Mouse (Mus musculus): ENCODE data around the gene Pafah1b3. TPM values are rescaled to one million over a fixed set of nuclear protein-coding genes. Genes with fewer than 3 reads are reported as not detected.

Gene Pafah1b3
- polyA plus RNA-seq (2017; shearing (Covaris generic)) = 9.6 TPM

GRCm38 (mm10) chr7:25297454-25298325 lies at the start of gene Pafah1b3:
Gene Pafah1b3 (minus strand): TSS chr7:25297986.

DNA sequence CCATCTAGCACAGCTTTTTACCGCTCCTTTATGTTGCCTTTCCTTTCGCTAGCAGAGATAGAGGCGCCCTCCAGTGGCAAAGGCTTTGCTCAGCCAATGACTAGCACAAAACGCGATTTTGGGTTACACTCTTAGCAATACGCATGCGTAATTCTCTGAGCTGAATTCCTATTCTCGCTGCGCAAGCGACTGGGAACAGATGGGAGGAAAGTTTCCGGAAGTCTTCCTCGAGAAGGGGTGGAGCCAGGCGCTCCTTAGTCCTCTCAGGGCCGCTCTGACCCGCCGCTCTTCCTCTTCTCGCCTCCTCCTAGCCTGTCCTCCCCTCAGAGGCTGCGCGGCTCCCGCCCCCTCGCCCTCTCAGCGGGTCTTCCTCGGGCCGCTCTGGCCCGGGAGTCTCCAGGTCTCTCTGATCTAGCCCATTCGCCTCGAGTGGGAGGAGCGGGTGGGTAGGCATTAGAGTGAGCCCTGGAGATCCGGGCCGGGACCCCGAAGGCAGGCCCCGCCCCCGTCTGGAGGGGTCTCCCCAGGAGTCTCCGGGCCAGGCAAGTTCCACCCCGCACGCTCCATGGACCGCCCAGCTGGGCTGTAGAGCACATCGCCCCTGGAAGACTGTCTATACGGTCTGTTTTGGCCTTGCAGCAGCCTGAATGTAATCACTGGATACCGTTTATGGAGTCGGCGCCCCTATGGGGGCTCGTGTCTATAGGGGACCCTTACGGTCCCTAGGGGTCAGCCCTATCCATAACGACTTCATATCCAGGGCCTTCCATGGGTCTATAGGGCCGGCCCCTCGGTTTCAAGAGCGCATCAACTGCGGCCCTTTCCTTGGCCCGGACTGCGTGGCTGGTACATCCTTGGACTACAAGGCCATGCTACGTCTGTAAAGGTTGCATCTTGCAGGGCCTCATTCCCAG lies 19.0 kb upstream of the Pafah1b3 start, which contains the start of gene Megf8:
Megf8 (plus strand) TSS at position 633 of the 914 bp plus-strand sequence.

DNA sequence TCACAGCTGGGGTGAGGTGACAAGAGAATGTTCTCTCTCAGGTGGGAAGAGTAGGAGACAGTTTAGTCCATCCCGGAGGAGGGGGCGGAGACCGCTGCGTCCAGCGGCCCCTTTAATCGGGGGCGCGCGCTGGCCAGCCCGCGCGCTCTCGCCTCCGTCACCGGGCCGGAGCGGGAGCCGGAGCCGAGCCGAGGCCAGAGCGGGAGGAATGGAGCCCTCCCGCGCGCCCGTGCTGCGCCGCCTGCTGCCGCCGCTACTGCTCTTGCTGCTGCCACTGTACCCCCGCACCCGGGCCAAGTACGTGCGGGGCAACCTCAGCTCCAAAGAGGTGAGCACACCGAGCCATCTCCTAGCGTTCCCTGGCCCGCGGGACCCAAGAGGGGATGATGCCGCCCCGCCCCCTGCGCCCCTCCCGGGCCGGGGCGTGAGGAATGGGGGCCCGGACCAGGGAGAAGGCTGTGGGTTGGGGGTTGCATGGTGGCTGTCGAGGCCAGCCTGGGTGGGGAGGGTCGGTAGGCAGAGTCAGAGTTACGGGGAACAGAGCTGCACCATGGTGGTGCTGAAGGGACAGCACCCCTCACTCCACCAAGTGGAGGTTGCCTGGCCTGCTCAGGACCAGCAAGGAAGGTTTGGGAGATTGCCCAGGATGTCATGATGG lies 8.3 kb upstream of the Pafah1b3 start, which contains the start of gene Tmem145:
Tmem145 (plus strand) TSS at position 151 of the 658 bp plus-strand sequence.

GRCm38 (mm10) chr7:25301063-25301462 lies 3.3 kb upstream of the Pafah1b3 start, which contains the start of gene Prr19:
Gene Prr19 (plus strand): TSS chr7:25301411.

GRCm38 (mm10) chr7:25267301-25267750 lies 30.5 kb downstream of the Pafah1b3 start, which contains the start of gene Cic:
Gene Cic (plus strand): TSS chr7:25267704.

DNA sequence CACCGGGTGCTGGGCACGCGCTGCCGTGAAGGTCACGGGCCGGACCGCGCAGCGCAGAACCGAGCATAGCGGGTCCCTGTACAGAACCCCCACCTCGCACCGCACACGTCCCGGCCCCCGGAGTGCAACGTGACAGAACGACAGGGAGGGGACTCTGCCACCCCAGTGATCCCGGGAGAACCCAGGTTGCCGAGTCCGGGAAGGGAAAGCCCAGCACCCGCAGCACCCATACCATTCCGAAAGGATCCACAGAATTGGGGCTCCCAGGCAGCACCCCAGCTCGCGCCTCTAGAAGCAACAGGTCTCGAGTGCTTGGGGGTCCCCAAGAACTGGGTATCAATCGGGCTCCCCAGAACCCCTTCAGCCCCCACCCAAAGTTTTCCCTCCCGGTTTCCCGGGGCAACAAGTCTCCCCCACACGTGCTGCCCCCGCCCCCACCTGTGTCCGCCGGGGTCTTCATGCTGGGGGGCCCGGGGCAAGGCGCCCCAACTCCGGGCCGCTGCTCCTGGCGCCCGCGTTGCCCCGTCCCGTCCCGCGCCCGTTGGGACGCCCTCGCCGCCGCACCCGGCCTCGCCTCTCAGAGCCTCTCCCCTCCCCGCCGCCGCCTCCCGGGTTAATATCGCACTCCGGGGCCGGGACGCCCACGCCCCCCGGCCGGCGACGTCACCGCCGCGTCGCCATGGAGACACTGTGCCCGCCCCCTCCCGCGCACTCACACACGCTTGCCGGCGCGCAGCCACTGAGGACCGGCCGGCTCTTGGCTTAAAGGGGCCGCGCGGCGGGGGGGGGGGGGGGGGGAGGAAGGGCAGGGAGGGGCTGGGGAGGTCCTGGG lies 47.4 kb downstream of the Pafah1b3 start, which contains the start of gene Erf:
Erf (minus strand) TSS at position 621 of the 832 bp plus-strand sequence.

Other genes with a start within 250 kb of the Pafah1b3 start
- 2.4 TPM for gene Grik5, start 225.6 kb downstream of the Pafah1b3 start, polyA plus RNA-seq (2017; shearing (Covaris generic))
- 39.2 TPM for gene Zfp574, start 225.4 kb downstream of the Pafah1b3 start, polyA plus RNA-seq (2017; shearing (Covaris generic))
- gene Pou2f2, start 118.3 kb downstream of the Pafah1b3 start, polyA plus RNA-seq (2017; shearing (Covaris generic)) = 7.1 TPM
- gene Dedd2, start 77.4 kb downstream of the Pafah1b3 start, polyA plus RNA-seq (2017; shearing (Covaris generic)) = 133 TPM
- 2.0 TPM for gene Zfp526, start 76.6 kb downstream of the Pafah1b3 start, polyA plus RNA-seq (2017; shearing (Covaris generic))
- 90.3 TPM for gene Gsk3a, start 60.1 kb downstream of the Pafah1b3 start, polyA plus RNA-seq (2017; shearing (Covaris generic))
- gene Erf, start 47.2 kb downstream of the Pafah1b3 start, polyA plus RNA-seq (2017; shearing (Covaris generic)) = 7.3 TPM
- gene Cic, start 30.3 kb downstream of the Pafah1b3 start, polyA plus RNA-seq (2017; shearing (Covaris generic)) = 43.5 TPM
- gene Prr19, start 3.4 kb upstream of the Pafah1b3 start, polyA plus RNA-seq (2017; shearing (Covaris generic)) = not detected
- not detected for gene Tmem145, start 8.1 kb upstream of the Pafah1b3 start, polyA plus RNA-seq (2017; shearing (Covaris generic))
- gene Megf8, start 19.2 kb upstream of the Pafah1b3 start, polyA plus RNA-seq (2017; shearing (Covaris generic)) = not detected
- gene Cnfn, start 71.7 kb upstream of the Pafah1b3 start, polyA plus RNA-seq (2017; shearing (Covaris generic)) = not detected
- 9.5 TPM for gene Lipe, start 100.7 kb upstream of the Pafah1b3 start, polyA plus RNA-seq (2017; shearing (Covaris generic))
- not detected for gene Cxcl17, start 114.9 kb upstream of the Pafah1b3 start, polyA plus RNA-seq (2017; shearing (Covaris generic))
- 0.40 TPM for gene Ceacam1, start 179.6 kb upstream of the Pafah1b3 start, polyA plus RNA-seq (2017; shearing (Covaris generic))
- gene Ceacam2, start 241.9 kb upstream of the Pafah1b3 start, polyA plus RNA-seq (2017; shearing (Covaris generic)) = not detected